Mouse (Mus musculus) stomach, postnatal 0 days (tissue): ENCODE measurements around the gene St3gal5.

ENCODE experiments used
- CTCF ChIP-seq: IDR thresholded peaks from 2 replicates; pipeline ENCODE4 v1.5.1; 2016; ENCODE audit warnings: antibody characterized with exemption, low read depth, mild to moderate bottlenecking, moderate library complexity
- EP300 ChIP-seq: optimal IDR thresholded peaks from 2 replicates; pipeline ENCODE3; 2016; ENCODE audit warnings: antibody characterized with exemption

GRCm38 (mm10) chr6:72050827-72051226 lies 46.6 kb upstream of the St3gal5 start:
- TF ChIP-seq CTCF (no peak), EP300 (no peak)
